Mouse (Mus musculus) stomach, postnatal 0 days (tissue): Measurements from ENCODE around the gene Abhd16a.

Experiments used
- CTCF ChIP-seq: IDR thresholded peaks from 2 replicates; pipeline ENCODE4 v1.5.1; 2016; ENCODE audit warnings: antibody characterized with exemption, low read depth, mild to moderate bottlenecking, moderate library complexity
- EP300 ChIP-seq: optimal IDR thresholded peaks from 2 replicates; pipeline ENCODE3; 2016; ENCODE audit warnings: antibody characterized with exemption

DNA sequence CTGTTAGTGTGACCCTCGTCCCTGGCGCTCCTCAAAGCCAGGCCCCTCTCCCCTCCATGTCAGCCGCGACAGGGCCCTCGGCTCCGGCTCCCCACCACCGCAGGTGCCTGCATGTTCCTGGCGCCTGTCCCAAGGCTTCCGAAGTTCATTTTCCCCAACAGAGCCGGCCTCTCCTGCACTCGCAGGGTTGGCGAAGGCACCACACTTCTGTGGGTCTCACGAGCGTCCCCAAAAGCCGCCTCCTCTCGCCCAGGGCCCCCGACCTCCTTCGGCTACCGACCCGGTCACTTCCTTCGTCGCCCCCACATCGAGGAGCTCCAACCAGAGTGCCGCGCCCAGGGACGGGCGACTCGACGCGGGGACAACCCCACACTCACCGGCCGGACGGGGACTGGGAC lies 31.7 kb downstream of the Abhd16a start:
- no peak for TF ChIP-seq CTCF
- TF ChIP-seq EP300: no peak
